Mouse (Mus musculus) heart, postnatal 0 days (tissue): ENCODE measurements around the gene Ndufa5. TPM values are rescaled to one million over a fixed set of nuclear protein-coding genes. Genes with fewer than 3 reads are reported as not detected.

Experiments
- ATAC-seq: fragments of 200-750 bp; cut with Nextera tagmentation; 2 replicates; pipeline ENCODE4 v1.8.0; 2017; ENCODE audit warnings: low read depth, moderate number of reproducible peaks, moderate library complexity; ENCODE audit not compliant: insufficient read depth
- DNase-seq: peaks from one replicate; pipeline ENCODE4 v3.0.0-alpha.2; 2016; ENCODE audit warnings: low spot score
- H3K27ac ChIP-seq: fragments of 300-500 bp; sonication (generic); 2 replicates; pipeline ENCODE4 v1.5.1; 2014; ENCODE audit warnings: low read depth, mild to moderate bottlenecking
- H3K27me3 ChIP-seq: fragments of 300-500 bp; sonication (generic); 2 replicates; pipeline ENCODE4 v1.6.1; 2014; ENCODE audit warnings: low read length, mixed read lengths; ENCODE audit not compliant: control insufficient read depth, insufficient read depth
- H3K36me3 ChIP-seq: fragments of 300-500 bp; sonication (generic); replicated peaks from 2 replicates; pipeline ENCODE4 v1.6.1; 2014; ENCODE audit warnings: low read length, mixed read lengths; ENCODE audit not compliant: control insufficient read depth, insufficient read depth
- H3K4me1 ChIP-seq: fragments of 300-500 bp; sonication (generic); 2 replicates; pipeline ENCODE4 v1.6.1; 2014; ENCODE audit warnings: antibody characterized with exemption; ENCODE audit not compliant: control insufficient read depth, insufficient read depth
- H3K4me2 ChIP-seq: fragments of 300-500 bp; sonication (generic); 2 replicates; pipeline ENCODE4 v1.6.1; 2014; ENCODE audit warnings: low read depth, mild to moderate bottlenecking, low read length, moderate library complexity
- H3K4me3 ChIP-seq: fragments of 300-500 bp; sonication (generic); 2 replicates; pipeline ENCODE4 v1.5.1; 2014; ENCODE audit warnings: low read depth, low read length
- H3K9ac ChIP-seq: fragments of 300-500 bp; sonication (generic); replicated peaks from 2 replicates; pipeline ENCODE4 v1.6.1; 2014; ENCODE audit warnings: low read depth, low read length, mixed read lengths
- H3K9me3 ChIP-seq: fragments of 300-500 bp; sonication (generic); replicated peaks from 2 replicates; pipeline ENCODE4 v1.6.1; 2016; ENCODE audit warnings: low read length; ENCODE audit not compliant: control insufficient read depth
- CTCF ChIP-seq: IDR thresholded peaks from 2 replicates; pipeline ENCODE4 v1.5.1; 2016; ENCODE audit warnings: antibody characterized with exemption, control low read depth, low read depth
- EP300 ChIP-seq: IDR thresholded peaks from 2 replicates; pipeline ENCODE4 v1.6.1; 2016; ENCODE audit warnings: antibody characterized with exemption, low read depth
- WGBS: fragments of 180-500 bp; shearing (Covaris S2); extraction: QIAGEN DNeasy Blood & Tissue Kit; methylation state at CpG from one replicate; pipeline ENCODE4 v1.1.7; 2014; 5-methylcytosine and 5-hydroxymethylcytosine counted together
- polyA plus RNA-seq: library from polyadenylated mRNA; unstranded; fragments of >200 nt; fragmentation: Nextera tagmentation; extraction: Ambion mirVana; gene quantifications from 2 replicates; pipeline ENCODE4 v1.2.1, GENCODE M21; 2015
- total RNA-seq: library from RNA; depleted of rRNA; stranded (reverse); fragments of >200 nt; gene quantifications from 2 replicates; pipeline ENCODE4 v1.2.3, GENCODE M21; 2014; ENCODE audit warnings: low replicate concordance

Ndufa5 gene
- total and polyA plus RNA-seq, 2 experiments from 2014 or later, result 113 to 1,697 TPM

DNA sequence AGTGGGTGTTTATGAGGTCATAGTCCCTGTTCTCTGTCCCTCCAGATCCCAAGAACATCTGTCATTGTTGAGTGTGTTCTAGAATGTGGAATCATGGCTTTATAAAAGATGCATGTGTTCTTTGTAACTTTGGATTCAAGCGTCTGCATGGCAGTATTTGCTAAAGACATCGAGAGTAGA is 141 bp upstream of the Ndufa5 start, which contains the start of gene Asb15:
Asb15 (plus strand) TSS at position 81 of the 180 bp plus-strand sequence.
- Histone ChIP-seq H3K9ac (peak within 1 kb of the TSS; percentile 68), H3K27ac (peak within 1 kb of the TSS; percentile 61), H3K4me2 (peak within 1 kb of the TSS; percentile 67), H3K36me3 (peaks cover 5% of the 10 kb centered on the region), H3K4me1 (peaks cover 29% of the 10 kb centered on the region), H3K27me3 (no peaks in the 10 kb centered on the region), H3K9me3 (no peaks in the 10 kb centered on the region), H3K4me3 (peak within 1 kb of the TSS; percentile 72)
- WGBS, result 43% methylated on average over 2 of the region's 2 CpGs
- DNase-seq, result no peak
- ATAC-seq, result no peak
- no peak for TF ChIP-seq EP300
- no peak for TF ChIP-seq CTCF

DNA sequence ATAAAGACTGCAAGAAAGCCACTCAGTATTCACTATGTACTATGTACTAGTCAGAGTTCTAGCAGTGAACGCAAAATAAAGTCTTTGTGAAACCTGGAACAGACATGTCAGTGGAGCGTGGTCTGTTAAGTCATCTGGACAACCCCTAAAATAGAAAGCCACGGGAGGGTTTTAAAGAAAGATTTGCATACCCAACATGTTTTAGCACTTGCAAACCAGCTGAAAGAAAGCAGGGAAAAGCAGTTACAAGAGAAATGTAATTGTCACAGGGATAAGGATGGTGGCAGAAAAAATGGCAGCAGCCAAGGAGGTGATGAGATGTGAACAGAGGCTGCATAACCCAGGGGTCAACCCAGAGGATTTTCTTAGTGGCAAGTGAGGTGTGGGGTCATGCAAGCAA is 2.1 kb downstream of the Ndufa5 start:
- no peak overlapping the region for H3K9ac ChIP-seq
- H3K4me3 ChIP-seq, result no peak overlapping the region
- DNase-seq, result no peak
- H3K27ac ChIP-seq, result no peak overlapping the region
- no peak for ATAC-seq
- H3K27me3 ChIP-seq, result no peaks in the 10 kb centered on the region
- peaks cover 23% of the 10 kb centered on the region for H3K36me3 ChIP-seq
- no peaks in the 10 kb centered on the region for H3K9me3 ChIP-seq
- no peak for TF ChIP-seq EP300
- peak overlapping the region; percentile 67 for H3K4me2 ChIP-seq
- 48% methylated on average over 3 of the region's 3 CpGs for WGBS
- H3K4me1 ChIP-seq, result peaks cover 14% of the 10 kb centered on the region; the same call in 1 of the 2 replicates

DNA sequence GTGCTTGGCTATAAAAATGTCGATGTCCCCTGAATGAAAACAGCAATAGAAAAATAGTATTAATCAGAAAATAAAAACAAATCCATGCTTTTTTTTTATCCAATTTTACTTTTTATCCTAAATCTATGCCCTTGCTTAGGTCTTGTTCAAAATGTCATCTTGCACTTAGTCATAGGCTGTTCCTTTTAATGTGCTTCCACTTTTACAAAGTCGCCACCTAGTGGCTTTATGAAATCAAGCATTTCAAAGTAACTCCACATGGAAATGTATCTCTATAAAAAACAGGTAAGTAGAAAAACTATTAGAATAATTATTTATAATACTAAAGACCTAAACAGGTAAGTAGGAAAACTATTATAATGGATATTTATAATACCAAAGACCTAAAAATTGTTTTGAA is 11.6 kb downstream of the Ndufa5 start:
- TF ChIP-seq EP300, result no peak
- peak; percentile 66 for TF ChIP-seq CTCF
- Histone ChIP-seq H3K4me3 (no peak overlapping the region), H3K36me3 (peaks cover 29% of the 10 kb centered on the region), H3K27me3 (no peaks in the 10 kb centered on the region), H3K9me3 (no peaks in the 10 kb centered on the region), H3K27ac (no peak overlapping the region), H3K9ac (no peak overlapping the region), H3K4me2 (no peak overlapping the region), H3K4me1 (peaks cover 6% of the 10 kb centered on the region; the same call in 1 of the 2 replicates)
- DNase-seq, result peak; percentile 54
- ATAC-seq, result no peak
- 45% methylated on average over 2 of the region's 2 CpGs for WGBS

- peak; percentile 84 for DNase-seq
- peaks cover 17% of the 10 kb centered on the region for H3K36me3 ChIP-seq
- H3K4me3 ChIP-seq, result no peak within 1 kb of the TSS
- no peak within 1 kb of the TSS for H3K9ac ChIP-seq
- H3K27ac ChIP-seq, result peak within 1 kb of the TSS; percentile 55
- 15% methylated on average over 13 of the region's 13 CpGs for WGBS
- ATAC-seq, result peak; percentile 91
- H3K4me2 ChIP-seq, result peak within 1 kb of the TSS; percentile 27
- no peaks in the 10 kb centered on the region for H3K27me3 ChIP-seq
- H3K4me1 ChIP-seq, result peaks cover 6% of the 10 kb centered on the region; the same call in 1 of the 2 replicates
- no peaks in the 10 kb centered on the region for H3K9me3 ChIP-seq
- no peak for TF ChIP-seq EP300
- no peak; the same call in 1 of the 2 replicates for TF ChIP-seq CTCF
These were observed 13.1 kb downstream of the Ndufa5 start, which contains the start of gene Iqub for GRCm38 (mm10) chr6:24514552-24515284. Gene Iqub, minus strand, starts transcription at chr6:24515067.

- Histone ChIP-seq H3K9me3 (no peaks in the 10 kb centered on the region), H3K27ac (no peak overlapping the region), H3K4me1 (no peaks in the 10 kb centered on the region), H3K9ac (no peak overlapping the region), H3K4me3 (no peak overlapping the region), H3K36me3 (no peaks in the 10 kb centered on the region), H3K27me3 (no peaks in the 10 kb centered on the region), H3K4me2 (no peak overlapping the region)
- ATAC-seq, result no peak
- no peak for DNase-seq
- no peak for TF ChIP-seq CTCF
- TF ChIP-seq EP300, result no peak
- WGBS, result 48% methylated on average over 2 of the region's 2 CpGs
These were observed 23.7 kb downstream of the Ndufa5 start for GRCm38 (mm10) chr6:24504141-24504540.

DNA sequence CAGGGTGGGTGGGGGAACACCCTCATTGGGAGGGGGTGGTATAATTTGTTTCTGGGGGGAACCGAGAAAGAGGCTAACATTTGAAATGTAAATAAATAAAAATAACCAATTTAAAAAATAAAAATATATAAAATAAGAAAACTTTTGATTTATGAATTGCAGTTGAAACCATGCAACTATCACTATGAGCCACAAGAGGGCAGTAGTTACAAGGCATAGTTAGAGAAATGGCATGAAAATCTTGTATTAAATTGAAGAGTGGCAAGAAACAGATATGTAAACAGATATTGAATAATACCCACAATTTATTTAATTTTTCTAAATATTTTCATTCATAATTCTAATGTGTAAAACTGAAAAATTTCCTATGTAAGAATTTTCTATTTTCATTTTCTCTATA is 37.5 kb downstream of the Ndufa5 start:
- DNase-seq (peak; percentile 24), ATAC-seq (no peak)
- Histone ChIP-seq H3K4me2 (no peak overlapping the region), H3K27me3 (no peaks in the 10 kb centered on the region), H3K36me3 (no peaks in the 10 kb centered on the region), H3K9ac (no peak overlapping the region), H3K9me3 (no peaks in the 10 kb centered on the region), H3K4me1 (no peaks in the 10 kb centered on the region), H3K4me3 (no peak overlapping the region), H3K27ac (no peak overlapping the region)
- WGBS, result 6% methylated on average over 1 of the region's 1 CpGs
- peak; percentile 59 for TF ChIP-seq CTCF
- TF ChIP-seq EP300, result no peak
